Mouse (Mus musculus) cerebellum, adult 18-20 months (tissue): ENCODE results near the gene Ptpra.

ENCODE experiments used
- DNase-seq, 2 experiments: peaks; one replicate each; pipeline ENCODE4 v3.0.0; 2021

Gene Ptpra

GRCm38 (mm10) chr2:130563212-130564055, 113.4 kb downstream of the Ptpra start, which contains the start of gene Mrps26:
TSS of gene Mrps26 (plus strand) at chr2:130563742.
- peak; percentile 93 to 96 for DNase-seq

GRCm38 (mm10) chr2:130564063-130564462, 114.0 kb downstream of the Ptpra start:
- DNase-seq = no peak

- no peak for DNase-seq
These were observed 114.9 kb downstream of the Ptpra start for GRCm38 (mm10) chr2:130564983-130565382.

- DNase-seq = no peak
These were observed 118.8 kb downstream of the Ptpra start for GRCm38 (mm10) chr2:130568921-130569320.

GRCm38 (mm10) chr2:130569926-130570325, 119.8 kb downstream of the Ptpra start:
- no peak for DNase-seq

- DNase-seq = no peak
These were observed 124.9 kb downstream of the Ptpra start for GRCm38 (mm10) chr2:130574960-130575359.

GRCm38 (mm10) chr2:130575873-130576272, 125.8 kb downstream of the Ptpra start, which contains the start of gene Oxt:
TSS of gene Oxt (plus strand) at chr2:130576173.
- DNase-seq = no peak

GRCm38 (mm10) chr2:130576564-130576963, 126.5 kb downstream of the Ptpra start:
- peak; percentile 55 to 63 for DNase-seq

GRCm38 (mm10) chr2:130577021-130577420, 126.9 kb downstream of the Ptpra start:
- no peak for DNase-seq

- DNase-seq = peak in 1 of 2 experiments; percentile 39
These were observed 127.6 kb downstream of the Ptpra start for GRCm38 (mm10) chr2:130577632-130578031.

GRCm38 (mm10) chr2:130578148-130578547, 128.1 kb downstream of the Ptpra start:
- peak; percentile 69 to 76 for DNase-seq

GRCm38 (mm10) chr2:130579791-130580190, 129.7 kb downstream of the Ptpra start:
- no peak for DNase-seq

GRCm38 (mm10) chr2:130581201-130581600, 131.1 kb downstream of the Ptpra start:
- DNase-seq = no peak

GRCm38 (mm10) chr2:130582552-130582951, 132.5 kb downstream of the Ptpra start, which contains the start of gene Avp:
TSS of gene Avp (minus strand) at chr2:130582554.
- no peak for DNase-seq

GRCm38 (mm10) chr2:130583902-130584560, 134.0 kb downstream of the Ptpra start:
- no peak for DNase-seq

- no peak for DNase-seq
These were observed 135.9 kb downstream of the Ptpra start for GRCm38 (mm10) chr2:130586016-130586415.

GRCm38 (mm10) chr2:130588373-130588772, 138.3 kb downstream of the Ptpra start:
- DNase-seq = no peak

- DNase-seq = no peak
These were observed 139.1 kb downstream of the Ptpra start for GRCm38 (mm10) chr2:130589157-130589556.

GRCm38 (mm10) chr2:130589761-130590160, 139.7 kb downstream of the Ptpra start:
- no peak for DNase-seq

GRCm38 (mm10) chr2:130591016-130591415, 140.9 kb downstream of the Ptpra start:
- DNase-seq = no peak

GRCm38 (mm10) chr2:130595596-130595995, 145.5 kb downstream of the Ptpra start:
- no peak for DNase-seq

- peak; percentile 38 to 46 for DNase-seq
These were observed 147.5 kb downstream of the Ptpra start for GRCm38 (mm10) chr2:130597601-130598010.

- DNase-seq = no peak
These were observed 148.3 kb downstream of the Ptpra start for GRCm38 (mm10) chr2:130598399-130598798.

- DNase-seq = no peak
These were observed 152.1 kb downstream of the Ptpra start for GRCm38 (mm10) chr2:130602195-130602594.
